Mouse (Mus musculus): ENCODE data around the gene Gria2.

GRCm38 (mm10) chr3:80813734-80814133 is 11.1 kb upstream of the Gria2 start:
- TF ChIP-seq CTCF (IDR thresholded peaks at IDR 0.05; ENCODE audit: insufficient read depth, low read length) (no peak), POLR2A (IDR thresholded peaks at IDR 0.05; ENCODE audit: borderline replicate concordance, extremely low read depth, low read depth, low read length) (no peak)

Data from lung, adult 2 months (tissue).